Mouse (Mus musculus) heart, embryonic 11.5 days (tissue): ENCODE data around the gene Vsig10l. TPM values are rescaled to one million over a fixed set of nuclear protein-coding genes. Genes with fewer than 3 reads are reported as not detected.

ENCODE experiments used
- ATAC-seq: fragments of 200-750 bp; cut with Nextera tagmentation; replicated peaks from 2 replicates; pipeline ENCODE4 v1.8.0; 2017; ENCODE audit warnings: moderate library complexity; ENCODE audit not compliant: insufficient number of reproducible peaks, low FRiP score, low TSS enrichment
- H3K27ac ChIP-seq: fragments of 300-500 bp; sonication (generic); 2 replicates; pipeline ENCODE4 v1.5.1; 2014; ENCODE audit warnings: mild to moderate bottlenecking, low read depth, low read length
- H3K27me3 ChIP-seq: fragments of 300-500 bp; sonication (generic); 2 replicates; pipeline ENCODE4 v1.6.1; 2014; ENCODE audit warnings: mild to moderate bottlenecking, low read length, mixed read lengths; ENCODE audit not compliant: control insufficient read depth, insufficient read depth
- H3K36me3 ChIP-seq: fragments of 300-500 bp; sonication (generic); 2 replicates; pipeline ENCODE4 v1.6.1; 2014; ENCODE audit warnings: mild to moderate bottlenecking, low read length, moderate library complexity, mixed read lengths; ENCODE audit not compliant: control insufficient read depth, insufficient read depth
- H3K4me1 ChIP-seq: fragments of 300-500 bp; sonication (generic); 2 replicates; pipeline ENCODE4 v1.6.1; 2014; ENCODE audit warnings: low read length; ENCODE audit not compliant: control insufficient read depth, insufficient read depth
- H3K4me2 ChIP-seq: fragments of 300-500 bp; sonication (generic); 2 replicates; pipeline ENCODE4 v1.6.1; 2014; ENCODE audit warnings: mild to moderate bottlenecking, moderate library complexity
- H3K4me3 ChIP-seq: fragments of 300-500 bp; sonication (generic); 2 replicates; pipeline ENCODE4 v1.5.1; 2014; ENCODE audit warnings: low read depth, low read length
- H3K9ac ChIP-seq: fragments of 300-500 bp; sonication (generic); 2 replicates; pipeline ENCODE4 v1.6.1; 2014; ENCODE audit warnings: mild to moderate bottlenecking, low read depth, low read length, moderate library complexity
- H3K9me3 ChIP-seq: fragments of 300-500 bp; sonication (generic); replicated peaks from 2 replicates; pipeline ENCODE4 v1.6.1; 2016; ENCODE audit warnings: low read length; ENCODE audit not compliant: control insufficient read depth
- WGBS: fragments of 180-500 bp; shearing (Covaris S2); extraction: QIAGEN DNeasy Blood & Tissue Kit; methylation state at CpG from one replicate; pipeline ENCODE4 v1.1.7; 2014; ENCODE audit not compliant: insufficient replicate concordance; 5-methylcytosine and 5-hydroxymethylcytosine counted together
- polyA plus RNA-seq: library from polyadenylated mRNA; unstranded; fragments of >200 nt; fragmentation: Nextera tagmentation; extraction: Ambion mirVana; gene quantifications from 2 replicates; pipeline ENCODE4 v1.2.1, GENCODE M21; 2014

Gene Vsig10l
- polyA plus RNA-seq, 1 experiment from 2014 or later, result 1.9 TPM

DNA sequence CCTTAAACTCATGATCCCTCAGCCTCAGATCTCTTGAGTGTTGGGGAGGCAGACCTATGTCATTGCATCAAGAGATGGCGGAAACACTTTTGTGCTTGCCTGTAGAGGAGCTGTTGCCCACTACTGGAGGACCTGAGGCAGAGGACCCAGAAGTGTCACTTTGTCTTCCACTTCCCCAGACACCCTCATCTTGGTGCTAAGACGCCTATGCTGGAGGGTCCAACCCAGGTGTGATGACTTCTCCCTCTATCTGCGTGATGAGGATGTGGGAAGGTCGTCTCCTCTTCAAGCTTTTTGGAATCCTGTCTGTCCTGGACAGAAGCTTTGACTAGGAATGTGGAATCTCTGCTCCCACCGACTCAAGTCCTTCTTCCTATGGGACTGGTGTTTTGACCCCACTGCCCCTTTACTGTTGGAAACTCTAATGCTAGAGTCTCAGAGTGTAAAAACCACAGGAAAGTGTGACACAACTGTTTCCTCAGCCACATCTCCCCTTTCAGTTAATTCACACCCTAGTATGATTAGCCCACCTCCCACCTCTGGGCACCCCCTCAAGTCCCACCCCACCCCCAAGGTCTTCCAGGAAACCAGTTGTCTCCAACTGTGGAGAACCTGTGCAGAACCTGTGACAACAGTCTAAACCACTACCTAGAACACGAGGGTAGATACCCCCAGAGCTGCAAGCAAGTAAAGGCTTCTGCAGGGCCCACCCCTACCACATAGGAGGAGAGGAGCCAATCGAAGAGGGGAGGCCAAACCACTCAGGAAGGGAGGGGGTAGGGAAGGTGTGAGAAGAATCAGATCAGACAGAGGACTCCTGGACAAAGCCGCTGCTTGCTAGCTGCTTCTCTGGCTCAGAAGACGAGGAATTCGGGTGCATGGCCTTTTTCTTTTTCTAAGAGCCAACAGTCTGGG lies 26.4 kb upstream of the Vsig10l start, which contains the start of gene Nkg7:
Gene Nkg7 (plus strand): TSS at position 733 of the 915 bp plus-strand sequence.
- H3K9ac ChIP-seq, result no peak within 1 kb of the TSS
- 64% methylated on average over 10 of the region's 10 CpGs for WGBS
- no peak within 1 kb of the TSS for H3K4me2 ChIP-seq
- H3K4me1 ChIP-seq, result no peaks in the 10 kb centered on the region
- H3K36me3 ChIP-seq, result no peaks in the 10 kb centered on the region
- no peak for ATAC-seq
- no peak within 1 kb of the TSS for H3K4me3 ChIP-seq
- no peaks in the 10 kb centered on the region for H3K9me3 ChIP-seq
- no peak within 1 kb of the TSS for H3K27ac ChIP-seq
- H3K27me3 ChIP-seq, result peaks cover 2% of the 10 kb centered on the region; the same call in 1 of the 2 replicates

DNA sequence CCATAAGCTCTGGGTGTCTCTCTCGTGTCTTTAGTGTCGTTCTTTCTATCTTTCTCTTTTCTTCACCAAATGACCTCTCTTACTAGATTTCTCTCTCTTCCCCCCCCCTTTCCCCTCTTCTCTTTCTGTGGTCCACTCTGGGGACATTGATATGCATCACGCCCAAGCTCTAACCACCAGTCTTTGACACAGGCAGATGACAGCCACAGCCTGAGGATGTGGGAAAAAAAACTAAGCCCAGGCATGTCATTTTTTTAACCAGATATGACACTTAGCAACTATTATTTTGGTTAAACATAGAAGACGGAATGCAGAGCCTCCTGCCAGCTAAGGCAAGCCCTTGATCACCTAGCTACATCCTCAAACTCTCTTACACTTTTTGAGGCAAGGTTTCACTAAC lies 24.3 kb upstream of the Vsig10l start:
- Histone ChIP-seq H3K4me3 (no peak overlapping the region), H3K4me2 (no peak overlapping the region), H3K9ac (no peak overlapping the region), H3K9me3 (no peaks in the 10 kb centered on the region), H3K36me3 (no peaks in the 10 kb centered on the region), H3K27ac (no peak overlapping the region), H3K27me3 (peaks cover 2% of the 10 kb centered on the region; the same call in 1 of the 2 replicates), H3K4me1 (peaks cover 6% of the 10 kb centered on the region)
- 72% methylated on average over 4 of the region's 4 CpGs for WGBS
- ATAC-seq, result no peak

DNA sequence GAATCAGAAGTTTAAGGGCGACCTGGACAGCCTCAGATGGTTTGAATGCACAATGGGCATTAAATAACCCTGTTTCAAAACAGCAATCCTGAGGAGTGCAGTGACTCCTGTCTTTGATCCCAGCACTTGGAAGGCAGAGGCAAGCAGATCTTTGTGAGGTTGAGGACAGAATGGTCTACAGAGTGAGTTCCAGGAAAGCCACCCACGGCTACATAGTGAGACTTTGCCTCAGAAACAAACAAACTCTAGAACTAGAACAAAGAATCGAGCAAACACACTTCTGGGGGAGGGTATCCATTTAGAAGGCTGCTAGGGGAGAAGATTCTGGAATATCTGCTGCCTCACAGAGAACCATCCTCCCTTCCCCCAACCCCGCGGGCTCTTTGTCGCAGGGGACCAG lies 22.5 kb upstream of the Vsig10l start, which contains the start of gene Cldnd2:
Gene Cldnd2 (plus strand): TSS at position 301 of the 400 bp plus-strand sequence.
- Histone ChIP-seq H3K4me1 (peaks cover 15% of the 10 kb centered on the region), H3K4me2 (no peak within 1 kb of the TSS), H3K9me3 (no peaks in the 10 kb centered on the region), H3K27ac (no peak within 1 kb of the TSS), H3K4me3 (no peak within 1 kb of the TSS), H3K36me3 (no peaks in the 10 kb centered on the region), H3K27me3 (peaks cover 2% of the 10 kb centered on the region; the same call in 1 of the 2 replicates), H3K9ac (no peak within 1 kb of the TSS)
- WGBS, result 76% methylated on average over 6 of the region's 6 CpGs
- ATAC-seq, result no peak

DNA sequence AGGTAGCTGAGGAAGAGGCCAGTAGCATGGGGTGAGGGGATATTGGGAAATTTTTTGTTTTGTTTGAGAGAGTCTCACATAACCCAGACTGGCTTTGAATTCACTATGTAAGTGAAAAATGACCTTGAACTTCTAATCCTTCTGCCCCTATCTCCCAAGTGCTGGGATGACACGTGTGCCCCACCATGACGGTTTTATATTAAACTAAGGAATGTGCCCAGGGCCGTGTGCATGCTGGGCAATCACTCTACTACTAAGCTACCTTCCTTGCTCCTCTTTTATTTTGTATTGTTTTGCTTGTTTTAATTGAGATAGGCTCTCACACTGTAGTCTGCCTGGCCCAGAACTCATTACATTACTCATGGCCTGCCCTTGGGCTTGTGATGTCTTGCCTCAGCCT lies 21.9 kb upstream of the Vsig10l start:
- H3K36me3 ChIP-seq, result no peaks in the 10 kb centered on the region
- no peak overlapping the region for H3K27ac ChIP-seq
- H3K9ac ChIP-seq, result no peak overlapping the region
- H3K27me3 ChIP-seq, result peaks cover 2% of the 10 kb centered on the region; the same call in 1 of the 2 replicates
- no peaks in the 10 kb centered on the region for H3K9me3 ChIP-seq
- ATAC-seq, result no peak
- WGBS, result 88% methylated on average over 3 of the region's 3 CpGs
- no peak overlapping the region for H3K4me3 ChIP-seq
- no peak overlapping the region for H3K4me2 ChIP-seq
- peaks cover 15% of the 10 kb centered on the region for H3K4me1 ChIP-seq

DNA sequence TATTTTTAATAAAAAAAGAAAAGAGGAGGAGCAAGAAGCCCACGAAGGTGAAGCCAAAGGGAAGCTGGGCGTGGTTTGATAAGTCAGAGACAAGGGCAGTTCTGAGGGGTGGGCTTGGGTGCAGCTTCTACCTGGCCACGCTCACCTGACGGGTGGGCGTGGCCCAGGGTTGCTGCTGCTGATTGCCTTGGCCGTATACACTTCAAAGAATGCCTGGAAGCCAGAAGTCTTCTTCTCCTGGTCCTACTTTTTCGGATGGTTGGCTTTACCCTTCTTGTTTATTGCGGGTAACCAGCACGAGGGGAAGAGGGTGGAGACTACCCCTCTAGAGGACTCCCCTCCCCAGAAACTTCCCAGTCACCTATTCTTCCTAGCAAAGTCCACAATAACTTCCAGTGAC lies 20.3 kb upstream of the Vsig10l start:
- no peak for ATAC-seq
- Histone ChIP-seq H3K4me2 (peak overlapping the region; percentile 71), H3K4me1 (peaks cover 16% of the 10 kb centered on the region), H3K36me3 (no peaks in the 10 kb centered on the region; the same call in 1 of the 2 replicates), H3K9me3 (no peaks in the 10 kb centered on the region), H3K4me3 (peak overlapping the region; percentile 63), H3K9ac (peak overlapping the region; percentile 74), H3K27me3 (0 out of 2 replicates have a peak, but pooled peaks cover 2% of the 10 kb centered on the region), H3K27ac (peak overlapping the region; percentile 98)
- WGBS, result 15% methylated on average over 6 of the region's 9 CpGs

DNA sequence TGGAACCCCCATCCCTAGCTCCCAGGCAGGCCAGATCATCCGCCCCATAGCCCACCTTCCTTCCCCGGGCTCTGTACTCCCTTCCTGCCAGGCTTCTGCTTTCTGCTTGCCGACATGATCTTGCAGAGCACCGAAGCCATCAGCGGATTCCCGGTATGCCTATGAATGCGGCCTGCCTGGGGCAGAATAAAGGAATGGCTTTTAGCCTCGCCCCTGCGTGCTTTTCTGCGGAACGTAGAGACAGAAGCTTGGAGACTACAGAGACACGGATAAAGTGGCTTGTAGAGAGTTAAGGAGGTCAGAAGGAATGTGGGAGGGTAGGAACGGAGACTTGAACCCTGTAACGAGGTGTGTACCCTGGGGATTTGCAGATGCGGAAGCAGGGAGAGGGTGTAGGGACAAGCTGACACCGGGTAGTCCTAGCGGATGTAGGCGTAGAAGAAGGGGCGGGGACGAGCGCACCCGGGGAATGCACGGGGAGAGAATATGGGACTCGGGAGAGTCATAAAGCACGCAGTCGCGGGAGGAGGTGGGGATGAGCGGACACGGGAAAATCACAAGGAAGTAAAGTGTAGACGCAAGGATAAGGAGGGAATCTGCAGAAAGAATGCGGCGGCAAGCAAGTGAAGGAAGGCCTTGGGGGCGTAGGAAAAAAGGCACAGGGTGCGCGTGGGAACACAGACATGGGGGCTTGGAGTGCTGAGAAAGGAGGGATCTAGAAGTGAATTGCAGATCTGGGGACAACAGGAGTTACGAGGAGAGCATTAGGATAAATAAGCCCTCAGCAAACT lies 19.6 kb upstream of the Vsig10l start:
- Histone ChIP-seq H3K4me2 (peak overlapping the region; percentile 71), H3K27ac (peak overlapping the region; percentile 98), H3K4me1 (peaks cover 22% of the 10 kb centered on the region), H3K27me3 (0 out of 2 replicates have a peak, but pooled peaks cover 2% of the 10 kb centered on the region), H3K4me3 (peak overlapping the region; percentile 63), H3K36me3 (no peaks in the 10 kb centered on the region; the same call in 1 of the 2 replicates), H3K9ac (peak overlapping the region; percentile 74), H3K9me3 (no peaks in the 10 kb centered on the region)
- ATAC-seq, result peak; percentile 89
- WGBS, result 1% methylated on average over 36 of the region's 36 CpGs

DNA sequence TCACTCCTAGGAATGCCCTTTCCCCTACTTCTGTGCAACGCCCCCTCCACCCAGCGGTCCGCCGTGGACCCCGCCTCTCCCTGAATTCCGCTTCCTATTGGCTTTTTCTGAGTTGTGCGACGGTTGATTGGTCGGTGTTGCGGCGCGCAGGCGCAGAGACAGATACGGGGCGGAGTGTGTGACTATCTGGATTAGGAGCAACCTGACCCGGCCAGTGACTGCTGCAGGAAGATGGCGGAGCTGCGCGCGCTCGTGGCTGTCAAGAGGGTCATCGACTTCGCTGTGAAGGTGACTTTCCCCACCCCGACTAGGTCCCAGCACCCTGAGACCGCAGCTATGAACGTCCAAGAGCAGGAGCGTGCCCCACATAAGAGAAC lies 19.0 kb upstream of the Vsig10l start, which contains the start of the genes Etfb and Gm45233:
Gene Etfb (plus strand): TSS at position 167 of the 377 bp plus-strand sequence.
Gene Gm45233 (plus strand): TSS at position 212 of the 377 bp plus-strand sequence.
- H3K27ac ChIP-seq, result peak within 1 kb of the TSS; percentile 98
- H3K27me3 ChIP-seq, result 0 out of 2 replicates have a peak, but pooled peaks cover 2% of the 10 kb centered on the region
- peak within 1 kb of the TSS; percentile 63 for H3K4me3 ChIP-seq
- ATAC-seq, result peak; percentile 98
- WGBS, result 1% methylated on average over 27 of the region's 27 CpGs
- peaks cover 22% of the 10 kb centered on the region for H3K4me1 ChIP-seq
- H3K4me2 ChIP-seq, result peak within 1 kb of the TSS; percentile 71
- H3K9me3 ChIP-seq, result no peaks in the 10 kb centered on the region
- H3K9ac ChIP-seq, result peak within 1 kb of the TSS; percentile 74
- no peaks in the 10 kb centered on the region; the same call in 1 of the 2 replicates for H3K36me3 ChIP-seq

DNA sequence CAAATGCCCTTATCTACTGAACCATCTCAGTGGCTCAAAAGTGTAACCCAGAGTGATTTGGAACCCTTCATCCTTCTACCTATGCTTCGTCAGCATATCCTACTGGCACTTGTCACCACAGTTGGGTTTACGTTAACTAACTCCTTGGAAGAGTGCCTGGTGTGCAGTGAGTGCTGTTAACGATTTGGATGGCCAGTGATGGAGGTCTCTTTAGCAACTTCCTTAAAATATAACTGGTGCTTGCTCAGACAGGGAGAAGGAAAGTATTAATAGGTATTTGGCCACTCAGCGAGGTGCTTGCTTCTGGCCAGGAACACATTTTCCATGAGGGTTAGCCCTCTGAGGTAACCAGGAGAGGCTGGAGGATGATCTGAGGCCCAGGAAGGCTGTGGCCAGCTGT lies 15.2 kb upstream of the Vsig10l start:
- ATAC-seq, result no peak
- Histone ChIP-seq H3K4me2 (no peak overlapping the region), H3K27ac (no peak overlapping the region), H3K27me3 (no peaks in the 10 kb centered on the region), H3K4me3 (no peak overlapping the region), H3K9me3 (no peaks in the 10 kb centered on the region), H3K9ac (no peak overlapping the region), H3K4me1 (peaks cover 25% of the 10 kb centered on the region), H3K36me3 (peaks cover 2% of the 10 kb centered on the region; the same call in 1 of the 2 replicates)
- WGBS, result 79% methylated on average over 4 of the region's 4 CpGs
